Mouse (Mus musculus) forebrain, embryonic 10.5 days (tissue): ENCODE measurements around the gene Irf6. TPM values are rescaled to one million over a fixed set of nuclear protein-coding genes. Genes with fewer than 3 reads are reported as not detected.

Experiments
- DNase-seq: peaks from one replicate; pipeline ENCODE4 v3.0.0-alpha.2; 2017; ENCODE audit warnings: low spot score; ENCODE audit errors: extremely low spot score
- H3K27ac ChIP-seq: fragments of 300-500 bp; sonication (generic); 2 replicates; pipeline ENCODE4 v1.5.1; 2016; ENCODE audit warnings: mild to moderate bottlenecking
- H3K27me3 ChIP-seq: fragments of 300-500 bp; sonication (generic); 2 replicates; pipeline ENCODE4 v1.6.1; 2016; ENCODE audit warnings: mild to moderate bottlenecking; ENCODE audit not compliant: poor library complexity, severe bottlenecking
- H3K36me3 ChIP-seq: fragments of 300-500 bp; sonication (generic); replicated peaks from 2 replicates; pipeline ENCODE4 v1.6.1; 2016; ENCODE audit warnings: mild to moderate bottlenecking, moderate library complexity
- H3K4me1 ChIP-seq: fragments of 300-500 bp; sonication (generic); 2 replicates; pipeline ENCODE4 v1.6.1; 2016
- H3K4me3 ChIP-seq: fragments of 300-500 bp; sonication (generic); 2 replicates; pipeline ENCODE4 v1.5.1; 2016; ENCODE audit warnings: mild to moderate bottlenecking, moderate library complexity
- H3K9me3 ChIP-seq: fragments of 300-500 bp; sonication (generic); 2 replicates; pipeline ENCODE4 v1.6.1; 2016; ENCODE audit warnings: mild to moderate bottlenecking, moderate library complexity
- WGBS: fragments of 180-500 bp; shearing (Covaris S2); methylation state at CpG from one replicate; pipeline ENCODE4 v1.1.7; 2016; 5-methylcytosine and 5-hydroxymethylcytosine counted together
- polyA plus RNA-seq: library from polyadenylated mRNA; unstranded; fragments of >200 nt; fragmentation: Nextera tagmentation; extraction: Ambion mirVana; gene quantifications from 2 replicates; pipeline ENCODE4 v1.2.1, GENCODE M21; 2016

Irf6 gene
- polyA plus RNA-seq, 1 experiment from 2014 or later, result 3.9 TPM

DNA sequence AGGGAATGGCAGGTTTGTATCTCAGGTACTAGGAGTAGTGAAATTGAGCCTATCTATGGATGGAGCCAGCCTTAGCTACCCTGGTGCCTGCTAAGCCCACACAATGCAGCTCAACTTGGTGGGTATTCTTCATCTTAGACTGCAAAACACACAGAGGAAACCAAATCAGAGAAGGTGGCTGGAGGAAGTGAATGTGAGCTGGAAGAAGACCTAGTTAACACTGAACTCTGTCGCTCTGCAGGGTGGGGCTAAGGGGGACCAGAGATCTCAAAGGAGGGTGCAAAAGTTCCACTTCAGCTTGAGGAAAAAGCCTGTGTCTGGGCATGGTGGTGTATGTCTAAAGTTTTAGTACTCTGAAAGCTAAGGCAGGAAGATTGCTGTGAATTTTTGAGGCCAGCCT lies 6.7 kb downstream of the Irf6 start:
- peaks cover 24% of the 10 kb centered on the region for H3K4me1 ChIP-seq
- H3K9me3 ChIP-seq, result no peaks in the 10 kb centered on the region
- no peak for DNase-seq
- no peak overlapping the region for H3K27ac ChIP-seq
- H3K36me3 ChIP-seq, result no peaks in the 10 kb centered on the region
- 50% methylated on average over 1 of the region's 1 CpGs for WGBS
- no peak overlapping the region for H3K4me3 ChIP-seq
- H3K27me3 ChIP-seq, result peaks cover 24% of the 10 kb centered on the region

DNA sequence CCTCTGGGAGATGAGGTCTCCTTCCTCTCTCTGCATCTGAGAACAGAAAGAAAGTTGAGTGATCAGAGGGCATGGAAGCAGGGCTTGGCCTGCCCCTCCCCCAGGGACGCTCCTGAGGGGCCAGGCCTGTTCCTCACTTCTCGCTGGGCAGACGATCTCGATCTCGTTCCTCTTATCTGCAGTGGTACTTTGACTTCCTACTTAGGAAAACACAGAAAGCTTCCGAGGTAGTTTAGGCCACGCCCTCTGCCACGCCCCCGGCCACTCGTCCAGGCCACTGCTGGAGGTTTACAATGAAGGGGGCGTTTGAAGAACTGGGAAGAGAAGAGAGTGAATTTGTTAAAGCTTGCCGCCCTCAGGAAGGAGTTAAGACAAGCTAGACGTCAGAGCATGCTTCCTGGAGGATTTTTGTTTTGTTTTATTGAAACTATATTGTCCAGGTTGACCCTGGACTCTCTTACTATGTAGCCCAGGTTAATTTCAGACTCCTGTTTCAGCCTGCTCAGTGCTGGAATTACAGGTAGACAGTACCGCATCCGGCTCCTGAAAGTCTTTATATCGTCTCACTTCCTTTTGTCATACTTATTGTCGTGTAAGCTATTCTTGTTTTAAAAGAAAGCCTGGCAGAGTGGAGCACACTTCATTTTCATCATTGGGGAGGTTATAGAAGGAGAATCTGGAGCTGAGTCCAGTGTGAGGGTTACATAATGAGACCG lies 7.6 kb downstream of the Irf6 start:
- peak overlapping the region; percentile 40 for H3K4me3 ChIP-seq

DNA sequence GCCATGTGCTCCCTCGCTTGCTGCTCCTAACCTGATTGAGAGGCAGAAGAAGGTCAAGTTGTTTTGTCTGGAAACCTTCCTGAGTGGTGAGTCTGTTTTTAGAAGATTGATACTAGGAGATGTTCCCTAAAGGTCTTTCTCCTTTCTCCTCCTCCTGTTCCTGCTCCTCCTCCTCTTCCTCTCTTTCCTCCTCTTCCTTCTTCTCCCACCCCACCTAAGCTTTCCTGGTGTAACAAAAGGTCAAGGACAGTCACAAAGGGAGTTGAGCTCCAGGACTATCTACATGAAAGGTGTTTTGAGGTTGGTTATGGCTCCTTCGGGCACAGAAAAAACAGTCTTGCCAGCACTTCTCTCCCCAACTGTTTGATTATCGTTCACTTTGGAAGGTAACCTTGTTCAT lies 14.8 kb downstream of the Irf6 start, which contains the start of gene A130010J15Rik:
Gene A130010J15Rik (plus strand): TSS at position 301 of the 400 bp plus-strand sequence.
- H3K36me3 ChIP-seq, result no peaks in the 10 kb centered on the region

More for the DNA sequence above, 7.6 kb downstream of the Irf6 start:
- no peaks in the 10 kb centered on the region for H3K9me3 ChIP-seq
- H3K27ac ChIP-seq, result peak overlapping the region; percentile 41; the same call in 1 of the 2 replicates
- WGBS, result 17% methylated on average over 18 of the region's 18 CpGs
- no peaks in the 10 kb centered on the region for H3K36me3 ChIP-seq
- DNase-seq, result peak; percentile 53
- H3K4me1 ChIP-seq, result peaks cover 24% of the 10 kb centered on the region
- H3K27me3 ChIP-seq, result peaks cover 15% of the 10 kb centered on the region

DNA sequence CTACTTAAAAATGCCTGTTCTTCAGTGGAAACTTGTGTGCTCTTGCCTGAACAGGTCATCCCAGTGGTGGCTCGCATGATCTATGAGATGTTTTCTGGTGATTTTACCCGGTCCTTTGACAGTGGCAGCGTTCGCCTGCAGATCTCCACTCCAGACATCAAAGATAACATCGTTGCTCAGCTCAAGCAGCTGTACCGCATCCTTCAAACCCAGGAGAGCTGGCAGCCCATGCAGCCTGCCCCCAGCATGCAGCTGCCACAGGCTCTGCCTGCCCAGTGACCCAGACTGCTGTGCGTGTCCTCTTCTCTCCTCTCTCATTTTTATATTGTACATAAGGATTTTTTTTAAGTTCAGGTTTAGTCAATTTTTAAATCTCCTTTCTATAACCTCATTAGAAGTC lies 16.3 kb downstream of the Irf6 start:
- WGBS, result 92% methylated on average over 7 of the region's 7 CpGs
- no peaks in the 10 kb centered on the region for H3K27me3 ChIP-seq
- H3K27ac ChIP-seq, result no peak overlapping the region
- no peak for DNase-seq
- H3K9me3 ChIP-seq, result no peaks in the 10 kb centered on the region
- H3K36me3 ChIP-seq, result no peaks in the 10 kb centered on the region
- peaks cover 17% of the 10 kb centered on the region for H3K4me1 ChIP-seq
- H3K4me3 ChIP-seq, result no peak overlapping the region

More for the DNA sequence above, 14.8 kb downstream of the Irf6 start, which contains the start of gene A130010J15Rik:
- WGBS, result 92% methylated on average over 3 of the region's 3 CpGs
- no peak for DNase-seq
- H3K4me1 ChIP-seq, result peaks cover 9% of the 10 kb centered on the region
- H3K9me3 ChIP-seq, result no peaks in the 10 kb centered on the region
- no peak within 1 kb of the TSS for H3K4me3 ChIP-seq
- no peak within 1 kb of the TSS for H3K27ac ChIP-seq
- H3K27me3 ChIP-seq, result no peaks in the 10 kb centered on the region

DNA sequence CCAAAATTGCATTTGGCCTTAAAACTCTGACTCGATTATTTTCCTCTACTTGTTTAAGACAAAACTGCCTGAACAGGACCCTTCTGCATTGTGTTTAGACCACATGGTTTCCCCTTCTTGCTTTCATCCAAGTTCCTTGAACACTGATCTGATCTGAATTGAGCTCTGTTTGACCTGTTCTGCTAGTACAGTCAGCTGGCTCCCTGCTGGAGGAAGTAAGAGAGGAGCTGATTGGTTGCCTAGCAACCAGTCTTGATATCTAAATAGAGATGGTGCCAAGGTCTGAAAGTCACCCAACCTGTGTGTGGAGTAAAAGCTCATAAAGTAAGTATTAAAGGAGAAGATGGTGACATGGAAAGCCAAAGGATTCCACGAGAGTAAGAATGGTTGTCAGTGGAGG lies 16.9 kb downstream of the Irf6 start:
- Histone ChIP-seq H3K27ac (no peak overlapping the region), H3K4me3 (no peak overlapping the region), H3K4me1 (peaks cover 23% of the 10 kb centered on the region), H3K9me3 (no peaks in the 10 kb centered on the region), H3K36me3 (no peaks in the 10 kb centered on the region), H3K27me3 (no peaks in the 10 kb centered on the region)
- no peak for DNase-seq
- 86% methylated on average over 2 of the region's 2 CpGs for WGBS

DNA sequence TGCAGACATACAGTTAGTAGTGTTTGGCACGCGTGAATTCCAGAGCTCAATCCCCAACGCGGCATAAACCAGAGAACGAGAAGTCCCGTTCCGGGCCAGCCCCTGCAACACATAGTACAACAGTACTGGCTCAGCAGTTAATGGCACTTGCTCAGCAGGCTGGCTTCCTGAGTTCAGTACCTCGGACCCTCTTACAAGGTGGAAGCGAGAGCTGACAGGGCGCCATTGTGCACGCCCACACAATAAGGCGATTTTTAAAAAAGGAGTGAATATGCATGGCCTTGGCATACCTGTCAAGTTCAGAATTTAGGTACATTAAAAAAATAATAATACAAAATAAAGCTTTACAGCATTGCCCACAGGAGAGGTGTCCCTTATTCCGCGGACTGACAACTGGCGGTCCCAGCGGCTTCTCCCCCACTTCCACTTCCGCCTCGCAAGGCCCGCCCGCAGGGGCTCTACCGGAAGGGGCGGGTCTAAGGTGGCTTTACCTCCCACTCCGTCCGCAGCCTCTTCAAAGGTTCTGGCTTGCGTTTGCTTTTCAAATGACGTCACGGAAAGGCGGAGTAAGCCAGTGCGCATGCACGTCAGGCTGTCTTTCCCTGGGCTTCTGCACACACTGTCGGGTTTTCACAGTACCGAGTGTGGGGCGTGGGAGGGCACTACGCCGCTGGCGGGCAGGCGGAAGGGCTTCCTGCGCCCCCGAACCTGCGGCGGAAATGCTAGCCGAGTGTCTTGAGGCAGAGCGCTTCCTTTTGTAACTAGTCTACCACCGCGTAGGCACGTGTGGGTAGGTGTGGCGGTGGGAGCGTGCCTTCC lies 20.3 kb downstream of the Irf6 start:
- Histone ChIP-seq H3K36me3 (no peaks in the 10 kb centered on the region), H3K27me3 (no peaks in the 10 kb centered on the region), H3K27ac (peak overlapping the region; percentile 92), H3K4me3 (peak overlapping the region; percentile 79), H3K4me1 (peaks cover 30% of the 10 kb centered on the region), H3K9me3 (no peaks in the 10 kb centered on the region)
- 2% methylated on average over 48 of the region's 48 CpGs for WGBS
- DNase-seq, result peak; percentile 97

DNA sequence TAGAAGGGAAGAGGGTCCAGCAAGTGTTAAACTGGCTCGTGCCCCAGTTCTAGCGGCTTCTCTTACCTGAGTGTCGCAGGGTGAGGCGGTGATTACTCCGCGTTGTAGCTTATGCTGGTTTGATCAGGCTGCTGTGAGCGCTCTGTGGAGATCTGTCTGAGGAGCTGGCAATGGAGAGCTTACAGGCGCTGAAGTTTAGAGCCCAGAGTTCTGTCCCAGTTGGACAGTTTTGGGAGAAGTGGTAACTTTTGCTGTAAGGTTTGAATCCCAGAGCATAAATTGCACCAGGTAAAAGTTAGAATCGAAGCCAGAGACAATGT lies 20.9 kb downstream of the Irf6 start:
- Histone ChIP-seq H3K9me3 (no peaks in the 10 kb centered on the region), H3K27ac (peak overlapping the region; percentile 92), H3K4me1 (peaks cover 31% of the 10 kb centered on the region), H3K4me3 (peak overlapping the region; percentile 79), H3K27me3 (no peaks in the 10 kb centered on the region), H3K36me3 (no peaks in the 10 kb centered on the region)
- WGBS, result 20% methylated on average over 9 of the region's 9 CpGs
- DNase-seq, result no peak

DNA sequence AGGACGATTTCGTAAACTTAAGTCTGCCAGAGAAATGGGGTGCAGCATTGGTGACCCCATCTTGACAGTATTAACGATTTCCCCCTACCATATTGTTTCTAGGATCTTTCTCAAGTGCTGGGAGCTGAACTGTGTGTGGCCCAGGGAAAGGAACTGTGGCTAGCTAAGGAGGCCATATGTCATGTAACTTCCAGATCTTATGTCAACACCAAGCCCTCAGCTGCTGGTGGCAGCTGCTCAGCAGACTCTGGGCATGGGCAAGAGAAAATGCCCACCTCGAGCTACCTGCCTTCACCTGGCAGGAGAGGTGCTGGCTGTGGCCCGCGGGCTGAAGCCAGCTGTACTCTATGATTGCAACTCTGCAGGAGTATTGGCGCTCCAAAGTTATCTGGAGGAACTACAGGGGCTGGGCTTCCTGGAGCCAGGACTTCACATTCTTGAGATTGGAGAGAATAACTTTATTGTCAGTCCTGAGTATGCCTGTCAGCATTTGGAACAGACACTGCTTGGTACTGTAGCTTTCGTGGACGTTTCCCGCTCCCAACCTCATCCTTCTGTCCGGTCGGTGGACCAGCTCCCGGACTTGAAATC lies 21.3 kb downstream of the Irf6 start:
- no peaks in the 10 kb centered on the region for H3K9me3 ChIP-seq
- no peaks in the 10 kb centered on the region for H3K36me3 ChIP-seq
- no peak for DNase-seq
- WGBS, result 93% methylated on average over 13 of the region's 13 CpGs
- no peaks in the 10 kb centered on the region for H3K27me3 ChIP-seq
- peak overlapping the region; percentile 92 for H3K27ac ChIP-seq
- H3K4me1 ChIP-seq, result peaks cover 31% of the 10 kb centered on the region
- H3K4me3 ChIP-seq, result peak overlapping the region; percentile 79

DNA sequence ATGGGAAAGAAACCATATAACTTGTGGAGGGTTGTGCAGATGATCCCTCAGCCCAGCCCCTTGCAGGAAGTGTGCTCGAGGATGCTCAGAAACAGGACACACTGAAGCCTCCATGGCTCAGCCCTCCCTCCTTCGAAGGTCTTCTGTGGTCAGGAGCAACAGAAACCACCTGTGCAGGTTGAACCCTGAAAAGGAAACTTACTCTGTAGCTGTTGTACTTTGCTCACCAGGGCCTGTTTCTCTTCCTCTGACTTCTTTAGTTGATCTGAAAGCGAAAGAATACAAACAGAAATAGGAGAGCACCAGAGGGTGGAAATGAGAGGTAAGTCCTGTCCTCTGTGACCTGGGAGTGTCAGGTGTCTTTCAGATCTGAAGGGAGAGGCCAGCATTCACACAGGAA lies 28.2 kb downstream of the Irf6 start:
- H3K4me3 ChIP-seq, result no peak overlapping the region
- H3K27me3 ChIP-seq, result peaks cover 4% of the 10 kb centered on the region; the same call in 1 of the 2 replicates
- no peak for DNase-seq
- 85% methylated on average over 3 of the region's 3 CpGs for WGBS
- no peaks in the 10 kb centered on the region for H3K36me3 ChIP-seq
- no peaks in the 10 kb centered on the region for H3K9me3 ChIP-seq
- H3K4me1 ChIP-seq, result 0 out of 2 replicates have a peak, but pooled peaks cover 4% of the 10 kb centered on the region
- no peak overlapping the region for H3K27ac ChIP-seq

DNA sequence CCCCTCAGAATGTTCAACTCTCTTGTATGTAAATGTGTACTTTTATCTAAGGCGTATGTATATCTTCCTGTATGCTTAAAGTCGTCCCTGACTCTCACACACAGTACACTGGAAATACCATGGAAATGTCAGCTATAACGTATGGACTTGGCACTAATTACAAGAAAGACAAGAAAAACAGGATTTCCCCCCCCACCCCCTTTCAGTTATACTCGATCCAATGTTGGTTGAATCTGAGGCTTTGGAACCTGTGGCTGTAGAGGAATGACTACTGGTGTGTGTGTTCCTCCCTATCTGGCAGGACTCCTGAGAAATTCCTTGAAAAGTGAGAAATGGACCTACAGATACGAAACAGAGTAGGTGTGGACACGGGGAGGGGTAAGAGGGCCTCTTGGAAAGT lies 35.3 kb downstream of the Irf6 start:
- no peak overlapping the region for H3K4me3 ChIP-seq
- H3K36me3 ChIP-seq, result no peaks in the 10 kb centered on the region
- 89% methylated on average over 6 of the region's 6 CpGs for WGBS
- H3K27me3 ChIP-seq, result peaks cover 4% of the 10 kb centered on the region; the same call in 1 of the 2 replicates
- DNase-seq, result no peak
- H3K9me3 ChIP-seq, result no peaks in the 10 kb centered on the region
- no peak overlapping the region for H3K27ac ChIP-seq
- H3K4me1 ChIP-seq, result peaks cover 19% of the 10 kb centered on the region

DNA sequence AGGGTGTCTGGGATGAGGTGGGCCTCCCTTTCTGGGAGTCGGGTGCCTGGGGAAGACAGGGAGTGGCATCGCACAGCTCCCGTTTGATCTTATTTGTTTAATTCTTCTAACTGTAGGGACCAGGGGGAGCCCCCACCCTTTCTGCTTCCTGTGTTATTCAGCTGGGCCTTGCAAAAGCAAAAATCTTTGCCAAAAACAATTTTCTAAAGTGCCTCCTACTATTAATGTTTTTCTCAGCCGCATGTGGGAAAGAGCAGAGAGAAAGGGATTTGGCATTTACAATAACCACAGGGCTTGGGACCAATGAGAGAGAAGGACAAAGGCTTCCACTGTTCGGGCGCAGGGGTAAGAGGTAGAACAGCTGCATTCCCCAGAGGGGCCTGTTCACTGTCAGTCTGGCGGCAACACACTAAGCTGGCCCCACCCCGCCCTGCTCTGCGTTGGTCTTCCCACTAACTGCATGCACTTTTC lies 36.3 kb downstream of the Irf6 start:
- no peak for DNase-seq
- Histone ChIP-seq H3K36me3 (no peaks in the 10 kb centered on the region), H3K4me1 (peaks cover 19% of the 10 kb centered on the region), H3K4me3 (no peak overlapping the region), H3K27me3 (peaks cover 4% of the 10 kb centered on the region; the same call in 1 of the 2 replicates), H3K9me3 (no peaks in the 10 kb centered on the region), H3K27ac (peak overlapping the region; percentile 68)
- 46% methylated on average over 9 of the region's 9 CpGs for WGBS

DNA sequence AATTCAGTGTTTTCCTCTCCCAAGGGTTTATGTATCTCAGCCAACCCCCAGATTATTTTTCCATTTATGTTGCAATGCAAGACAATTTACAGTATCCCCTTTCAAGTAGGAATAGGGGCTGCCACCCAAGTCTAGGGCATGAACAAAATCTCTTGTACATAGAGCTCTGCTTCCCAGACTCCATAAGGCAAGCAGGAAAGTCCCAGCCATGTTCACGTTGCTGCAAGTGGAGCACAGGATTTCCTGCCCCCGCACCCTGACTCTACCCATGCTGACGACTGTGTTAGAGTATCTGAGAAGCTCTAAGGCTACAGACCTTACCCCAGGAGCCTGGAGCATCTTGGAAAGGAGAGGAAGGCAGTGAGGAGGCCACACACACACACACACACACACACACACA lies 36.9 kb downstream of the Irf6 start:
- H3K27me3 ChIP-seq, result peaks cover under 1% of the 10 kb centered on the region; the same call in 1 of the 2 replicates
- peaks cover 19% of the 10 kb centered on the region for H3K4me1 ChIP-seq
- peak overlapping the region; percentile 68 for H3K27ac ChIP-seq
- DNase-seq, result no peak
- H3K9me3 ChIP-seq, result no peaks in the 10 kb centered on the region
- H3K4me3 ChIP-seq, result no peak overlapping the region
- WGBS, result 61% methylated on average over 3 of the region's 3 CpGs
- no peaks in the 10 kb centered on the region for H3K36me3 ChIP-seq
